Mouse (Mus musculus): ENCODE data around the gene Wdr18. TPM values are rescaled to one million over a fixed set of nuclear protein-coding genes. Genes with fewer than 3 reads are reported as not detected.

The Wdr18 gene
- total RNA-seq, 2 experiments from 2014 or later: 21.0 to 22.9 TPM

- peak; percentile 87 for DNase-seq (ENCODE audit: low spot score)
Measured at GRCm38 (mm10) chr10:79926491-79927323, 33.2 kb upstream of the Wdr18 start, which contains the start of gene Arid3a. TSS of gene Arid3a (plus strand) at chr10:79927043.

- peak; percentile 38 for DNase-seq (ENCODE audit: low spot score)
Measured at GRCm38 (mm10) chr10:79927324-79928029, 32.5 kb upstream of the Wdr18 start.

GRCm38 (mm10) chr10:79928030-79928694, 31.8 kb upstream of the Wdr18 start:
- DNase-seq (ENCODE audit: low spot score): no peak

- no peak for DNase-seq (ENCODE audit: low spot score)
Measured at GRCm38 (mm10) chr10:79928907-79929701, 30.8 kb upstream of the Wdr18 start.

- DNase-seq (ENCODE audit: low spot score): no peak
Measured at GRCm38 (mm10) chr10:79929967-79930825, 29.8 kb upstream of the Wdr18 start.

- no peak for DNase-seq (ENCODE audit: low spot score)
Measured at GRCm38 (mm10) chr10:79930826-79931186, 29.1 kb upstream of the Wdr18 start.

GRCm38 (mm10) chr10:79931797-79932196, 28.2 kb upstream of the Wdr18 start:
- DNase-seq (ENCODE audit: low spot score): no peak

GRCm38 (mm10) chr10:79932736-79933135, 27.2 kb upstream of the Wdr18 start:
- DNase-seq (ENCODE audit: low spot score): peak; percentile 68

- no peak for DNase-seq (ENCODE audit: low spot score)
Measured at GRCm38 (mm10) chr10:79933145-79933679, 26.7 kb upstream of the Wdr18 start.

- DNase-seq (ENCODE audit: low spot score): no peak
Measured at GRCm38 (mm10) chr10:79933861-79934260, 26.1 kb upstream of the Wdr18 start.

- peak; percentile 94 for DNase-seq (ENCODE audit: low spot score)
Measured at GRCm38 (mm10) chr10:79934272-79934721, 25.7 kb upstream of the Wdr18 start.

- no peak for DNase-seq (ENCODE audit: low spot score)
Measured at GRCm38 (mm10) chr10:79934794-79935569, 25.0 kb upstream of the Wdr18 start.

GRCm38 (mm10) chr10:79936284-79936910, 23.6 kb upstream of the Wdr18 start:
- DNase-seq (ENCODE audit: low spot score): no peak

GRCm38 (mm10) chr10:79936911-79937441, 23.0 kb upstream of the Wdr18 start:
- peak; percentile 73 for DNase-seq (ENCODE audit: low spot score)

GRCm38 (mm10) chr10:79937775-79938526, 22.0 kb upstream of the Wdr18 start:
- no peak for DNase-seq (ENCODE audit: low spot score)

- DNase-seq (ENCODE audit: low spot score): no peak
Measured at GRCm38 (mm10) chr10:79940749-79941148, 19.2 kb upstream of the Wdr18 start.

GRCm38 (mm10) chr10:79942988-79943387, 17.0 kb upstream of the Wdr18 start:
- DNase-seq (ENCODE audit: low spot score): no peak

GRCm38 (mm10) chr10:79943471-79943901, 16.5 kb upstream of the Wdr18 start:
- DNase-seq (ENCODE audit: low spot score): no peak

All from gastrocnemius, adult 18-20 months (tissue).